Mouse (Mus musculus): ENCODE measurements around the gene Hap1. TPM values are rescaled to one million over a fixed set of nuclear protein-coding genes. Genes with fewer than 3 reads are reported as not detected.
"Not testable (repeated sequence)": the region's sequence is repeated elsewhere in the genome, so short reads cannot be mapped to it uniquely, and the experiment has no call there.

The Hap1 gene
- total RNA-seq, 4 experiments from 2014 or later, result 50.2 to 117 (median 83.7) TPM

- no peak for DNase-seq
These were observed 577 bp downstream of the Hap1 start for GRCm38 (mm10) chr11:100355151-100355951.

- no peak for DNase-seq
These were observed 3.7 kb downstream of the Hap1 start for GRCm38 (mm10) chr11:100352076-100352857.

- no peak for DNase-seq
These were observed 11.7 kb downstream of the Hap1 start for GRCm38 (mm10) chr11:100344269-100344668.

- DNase-seq, result no peak
These were observed 20.2 kb downstream of the Hap1 start for GRCm38 (mm10) chr11:100335731-100336130.

- no peak for DNase-seq
These were observed 21.9 kb downstream of the Hap1 start, which contains the start of gene Gast for GRCm38 (mm10) chr11:100333944-100334457. TSS of gene Gast (plus strand) at chr11:100334407.

- no peak for DNase-seq
These were observed 23.0 kb downstream of the Hap1 start for GRCm38 (mm10) chr11:100332766-100333515.

- not testable (repeated sequence) for DNase-seq
These were observed 25.0 kb downstream of the Hap1 start for GRCm38 (mm10) chr11:100330816-100331375.

- no peak for DNase-seq
These were observed 25.7 kb downstream of the Hap1 start for GRCm38 (mm10) chr11:100330235-100330634.

- no peak for DNase-seq
These were observed 28.2 kb downstream of the Hap1 start for GRCm38 (mm10) chr11:100327761-100328160.

- no peak for DNase-seq
These were observed 28.6 kb downstream of the Hap1 start for GRCm38 (mm10) chr11:100327316-100327715.

- no peak for DNase-seq
These were observed 30.8 kb downstream of the Hap1 start for GRCm38 (mm10) chr11:100325062-100325629.

- DNase-seq, result no peak
These were observed 32.4 kb downstream of the Hap1 start for GRCm38 (mm10) chr11:100323578-100323977.

GRCm38 (mm10) chr11:100322591-100323258 is 33.2 kb downstream of the Hap1 start:
- DNase-seq, result no peak

GRCm38 (mm10) chr11:100321479-100322305 is 34.2 kb downstream of the Hap1 start:
- DNase-seq, result not testable (repeated sequence)

GRCm38 (mm10) chr11:100320701-100321410 is 35.1 kb downstream of the Hap1 start:
- DNase-seq, result not testable (repeated sequence)

GRCm38 (mm10) chr11:100320172-100320630 is 35.7 kb downstream of the Hap1 start:
- DNase-seq, result peak; percentile 97

GRCm38 (mm10) chr11:100319492-100320171 is 36.3 kb downstream of the Hap1 start, which contains the start of gene Eif1:
TSS of gene Eif1 (plus strand) at chr11:100319885.
- peak; percentile 100 for DNase-seq
